Mouse (Mus musculus): ENCODE data around the gene Hpcal1. TPM values are rescaled to one million over a fixed set of nuclear protein-coding genes. Genes with fewer than 3 reads are reported as not detected.
"Not testable (repeated sequence)": the region's sequence is repeated elsewhere in the genome, so short reads cannot be mapped to it uniquely, and the experiment has no call there.

Gene Hpcal1
- total RNA-seq, 2 experiments from 2014 or later: 26.4 to 27.1 TPM

DNA sequence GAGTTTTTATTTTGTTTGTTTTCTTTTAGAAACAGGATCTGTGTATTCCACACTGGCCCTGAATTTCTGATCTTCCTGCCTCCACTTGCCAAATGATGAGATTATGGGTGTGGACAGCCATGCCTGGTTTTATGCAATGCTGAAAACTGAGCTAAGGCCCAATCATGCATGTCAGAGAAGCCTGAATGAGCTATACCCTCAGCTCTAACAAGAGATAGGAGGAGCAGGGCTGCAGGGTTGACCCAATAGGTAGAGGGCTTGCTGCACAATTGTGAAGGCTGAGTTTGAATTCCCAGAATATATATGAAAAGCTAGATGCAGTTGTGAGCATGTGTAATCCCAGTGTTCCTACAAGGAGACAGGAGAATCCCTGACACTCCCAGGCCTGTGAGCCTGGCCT lies 72.4 kb downstream of the Hpcal1 start:
- DNase-seq: no peak
- intact Hi-C loops (cut with DNase I): no loop called here

DNA sequence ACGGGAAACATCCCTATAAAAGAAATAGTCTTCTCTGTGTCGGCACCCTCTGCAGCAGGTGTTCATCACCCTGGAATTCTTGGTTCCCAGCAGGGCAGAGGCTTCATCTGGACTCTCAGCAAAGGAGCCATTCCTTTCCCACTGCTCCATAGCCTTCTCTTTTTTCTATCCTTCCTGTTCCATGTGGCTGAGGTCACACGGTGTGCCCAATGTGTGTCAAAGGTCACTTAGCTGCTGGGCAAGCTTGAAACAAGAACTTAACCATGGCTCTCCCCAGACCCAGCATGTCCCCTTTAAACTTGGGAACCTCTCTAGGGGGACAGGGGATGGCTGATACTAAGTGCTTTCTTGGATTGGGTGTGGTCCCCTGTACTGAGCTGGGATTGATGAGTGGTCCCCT lies 73.3 kb downstream of the Hpcal1 start:
- DNase-seq: no peak
- intact Hi-C loops (cut with DNase I): no loop called here

- intact Hi-C loops (cut with DNase I): loop anchor here (5.0 kb wide), 1 partner anchor 75 kb away; the partner anchor contains the start of gene Hpcal1
- DNase-seq: not testable (repeated sequence)
Measured at GRCm38 (mm10) chr12:17767567-17767966, 76.9 kb downstream of the Hpcal1 start.

- intact Hi-C loops (cut with DNase I): loop anchor here (2.0 to 5.0 kb wide), 2 partner anchors 19 to 77 kb away; partner anchors contain the start of gene Hpcal1
- DNase-seq: peak; percentile 38 to 54
Measured at GRCm38 (mm10) chr12:17769476-17770172, 79.0 kb downstream of the Hpcal1 start.

- intact Hi-C loops (cut with DNase I): no loop called here
- DNase-seq: no peak
Measured at GRCm38 (mm10) chr12:17770538-17770937, 79.9 kb downstream of the Hpcal1 start.

GRCm38 (mm10) chr12:17773721-17774120 lies 83.1 kb downstream of the Hpcal1 start:
- intact Hi-C loops (cut with DNase I): not testable (repeated sequence)
- peak; percentile 27 to 40 for DNase-seq

GRCm38 (mm10) chr12:17774842-17775241 lies 84.2 kb downstream of the Hpcal1 start:
- DNase-seq; intact Hi-C loops (cut with DNase I): not testable (repeated sequence)

- peak; percentile 31 to 54 for DNase-seq
- intact Hi-C loops (cut with DNase I): no loop called here
Measured at GRCm38 (mm10) chr12:17778320-17778719, 87.7 kb downstream of the Hpcal1 start.

- intact Hi-C loops (cut with DNase I): no loop called here
- DNase-seq: no peak
Measured at GRCm38 (mm10) chr12:17779093-17779492, 88.4 kb downstream of the Hpcal1 start.

DNA sequence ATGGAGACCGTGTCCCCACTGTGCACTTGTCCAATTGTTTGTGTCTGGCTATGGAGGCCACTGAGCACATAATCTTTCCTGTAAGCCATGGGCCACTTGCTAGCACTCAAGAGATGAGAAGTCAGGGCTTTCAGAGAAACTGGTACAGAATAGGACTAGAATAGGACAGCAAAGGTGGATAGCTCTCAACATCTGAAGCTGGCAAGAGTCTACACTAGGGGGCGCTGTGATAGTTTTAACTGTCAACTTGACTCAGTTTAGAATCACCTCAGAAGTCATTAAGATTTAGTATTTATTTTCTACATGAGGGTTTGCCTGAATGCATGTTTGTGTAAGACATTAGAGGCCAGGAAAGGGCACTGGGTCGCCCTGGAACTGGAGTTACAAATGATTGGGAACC lies 98.8 kb downstream of the Hpcal1 start:
- no peak for DNase-seq
- intact Hi-C loops (cut with DNase I): no loop called here

GRCm38 (mm10) chr12:17791111-17791510 lies 100.5 kb downstream of the Hpcal1 start:
- DNase-seq: no peak
- intact Hi-C loops (cut with DNase I): loop anchor here (5.0 kb wide), 1 partner anchor 99 kb away; the partner anchor contains the start of gene Hpcal1

DNA sequence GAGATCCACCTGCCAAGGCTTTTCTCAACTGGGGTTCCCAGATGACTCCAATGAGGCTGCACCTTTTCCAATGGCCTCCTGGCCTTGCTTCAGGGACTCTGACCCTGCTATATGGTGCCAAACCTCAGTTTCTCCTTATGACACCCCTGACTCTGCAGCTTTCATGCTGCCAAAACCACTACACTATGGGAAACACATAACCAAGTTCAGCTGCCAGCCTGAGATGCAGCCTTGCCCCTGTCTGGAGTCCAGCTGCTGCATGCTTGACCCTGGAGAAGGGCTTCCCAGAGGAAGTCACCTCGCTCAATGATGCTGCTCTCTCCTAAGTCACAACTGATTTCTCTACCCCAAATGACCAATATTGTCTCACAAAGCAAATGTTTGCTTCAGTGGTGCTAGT lies 102.1 kb downstream of the Hpcal1 start:
- intact Hi-C loops (cut with DNase I): loop anchor here (5.0 kb wide), 1 partner anchor 100 kb away; the partner anchor contains the start of gene Hpcal1
- no peak for DNase-seq

DNA sequence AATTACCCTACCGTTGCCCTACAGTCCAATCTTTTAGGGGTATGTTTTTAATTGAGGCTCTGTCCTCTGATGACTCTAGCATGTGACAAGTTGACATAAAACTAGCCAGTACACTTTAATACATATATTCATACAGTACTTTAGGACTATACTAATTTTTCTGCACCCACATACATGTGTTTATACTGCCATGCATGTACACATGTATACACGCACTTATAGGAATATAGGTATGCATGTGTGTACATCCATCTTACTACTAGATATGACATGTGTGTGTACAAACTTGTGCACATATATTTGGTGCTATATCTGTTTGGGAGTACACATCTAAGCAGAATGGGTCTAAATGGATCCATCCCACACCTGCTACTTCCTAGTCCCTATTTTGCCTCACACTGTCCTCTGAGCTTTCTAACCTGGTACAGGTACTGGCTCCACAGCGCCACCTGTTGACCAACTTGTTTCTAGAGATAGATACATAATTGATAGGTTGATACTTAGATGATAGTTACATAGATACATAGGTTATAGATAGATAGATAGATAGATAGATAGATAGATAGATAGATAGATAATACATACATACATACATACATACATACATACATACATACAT lies 105.1 kb downstream of the Hpcal1 start:
- intact Hi-C loops (cut with DNase I): loop anchor here (5.0 kb wide), 1 partner anchor 128 kb away; no protein-coding TSS in a partner anchor
- peak; percentile 68 to 80 for DNase-seq

DNA sequence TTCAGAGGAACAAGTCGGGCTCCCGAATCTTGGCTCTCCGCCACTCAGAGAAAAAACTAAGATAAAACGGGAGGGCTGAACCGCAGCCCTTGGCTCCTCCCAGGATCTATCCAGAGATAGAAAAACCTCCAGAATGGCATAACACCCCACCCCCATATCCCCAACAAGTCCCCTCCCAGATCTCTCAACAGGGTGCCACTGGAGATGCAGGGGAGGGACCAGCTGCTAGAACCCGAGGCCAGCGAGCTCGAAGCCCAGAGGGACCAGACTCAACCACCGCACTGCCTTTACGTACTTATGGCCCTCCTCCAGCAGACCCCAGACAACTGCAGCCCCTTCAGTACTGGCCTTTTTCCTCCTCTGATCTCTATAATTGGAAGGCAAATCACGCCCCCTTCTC lies 107.6 kb downstream of the Hpcal1 start:
- intact Hi-C loops (cut with DNase I): loop anchor here (5.0 kb wide), 1 partner anchor 131 kb away; no protein-coding TSS in a partner anchor
- DNase-seq: not testable (repeated sequence)

GRCm38 (mm10) chr12:17808542-17808941 lies 117.9 kb downstream of the Hpcal1 start:
- DNase-seq: peak; percentile 64 to 82
- intact Hi-C loops (cut with DNase I): loop anchor here (1.0 to 5.0 kb wide), 2 partner anchors 254 to 441 kb away; no protein-coding TSS in a partner anchor

DNA sequence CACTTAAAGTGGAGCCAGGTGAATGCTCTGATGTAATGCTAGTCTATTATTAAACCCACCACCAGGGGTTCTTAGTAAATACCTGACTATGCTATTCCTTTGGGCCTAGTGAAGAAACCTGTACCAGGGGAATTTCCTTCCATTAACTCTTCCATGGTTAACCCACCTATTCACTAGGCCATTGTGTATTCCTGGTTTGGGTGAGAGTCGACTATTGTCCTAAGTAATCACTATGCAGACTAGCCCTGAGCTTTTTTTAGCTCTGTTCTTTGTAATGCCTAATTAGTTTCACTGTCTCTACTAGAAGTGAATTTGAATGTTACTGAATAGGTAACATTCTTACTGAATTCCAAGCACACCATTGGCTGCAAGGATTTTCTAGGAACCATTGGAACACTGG lies 144.6 kb downstream of the Hpcal1 start:
- DNase-seq; intact Hi-C loops (cut with DNase I): not testable (repeated sequence)

Other genes starting within 250 kb of the Hpcal1 start
- 10 to 100 TPM; 50.6 to 59.0 TPM for gene Odc1, start 146.1 kb upstream of the Hpcal1 start, total RNA-seq (2021)

Measured in heart, postnatal 14 days (tissue).